Mouse (Mus musculus): ENCODE measurements around the gene Lrrc4. TPM values are rescaled to one million over a fixed set of nuclear protein-coding genes. Genes with fewer than 3 reads are reported as not detected.

Gene Lrrc4
- total and polyA plus RNA-seq, 3 experiments = 0.11 TPM; not detected in 2

- no peaks in the 10 kb centered on the region for H3K27me3 ChIP-seq (ENCODE audit: insufficient read depth, low read length)
- no peaks in the 10 kb centered on the region; the same call in 1 of the 2 replicates for H3K4me1 ChIP-seq (ENCODE audit: insufficient read depth, low read depth, low read length)
- H3K36me3 ChIP-seq (replicated peaks) = peaks cover 81% of the 10 kb centered on the region
- DNase-seq (ENCODE audit: low spot score) (no peak), ATAC-seq (ENCODE audit: extremely low read depth, insufficient number of reproducible peaks, low FRiP score, poor library complexity, severe bottlenecking) (no peak)
- no peaks in the 10 kb centered on the region for H3K9me3 ChIP-seq (replicated peaks)
- TF ChIP-seq CTCF (IDR thresholded peaks at IDR 0.05; ENCODE audit: low read depth, low read length) = no peak
- H3K4me3 ChIP-seq (ENCODE audit: low read depth, low read length) = no peak overlapping the region
Measured at GRCm38 (mm10) chr6:28814895-28815294, 16.7 kb downstream of the Lrrc4 start.

DNA sequence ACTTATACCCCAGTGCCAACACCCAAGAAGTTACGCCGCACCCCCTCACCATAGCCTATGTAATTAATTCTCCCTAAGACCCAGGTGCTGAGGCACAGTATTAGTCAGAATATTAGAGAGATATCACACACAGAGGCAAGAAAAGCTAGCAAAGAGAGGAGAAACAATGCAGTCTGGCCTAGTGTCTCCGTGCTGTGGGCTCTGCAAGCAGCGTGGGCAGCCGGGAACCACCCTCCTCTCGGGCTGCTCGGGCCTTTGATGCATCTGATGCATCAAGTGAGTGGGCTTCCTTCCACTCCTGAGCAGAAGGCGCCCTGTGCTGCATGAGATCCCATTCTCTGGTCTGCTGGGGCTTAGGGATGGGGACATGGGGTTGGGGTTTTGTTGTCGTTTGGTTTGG is 18.5 kb downstream of the Lrrc4 start:
- peaks cover 73% of the 10 kb centered on the region for H3K36me3 ChIP-seq (replicated peaks)
- ATAC-seq (ENCODE audit: extremely low read depth, insufficient number of reproducible peaks, low FRiP score, poor library complexity, severe bottlenecking) (no peak), DNase-seq (ENCODE audit: low spot score) (no peak)
- H3K27me3 ChIP-seq (ENCODE audit: insufficient read depth, low read length) = no peaks in the 10 kb centered on the region
- no peaks in the 10 kb centered on the region for H3K9me3 ChIP-seq (replicated peaks)
- no peak overlapping the region for H3K4me3 ChIP-seq (ENCODE audit: low read depth, low read length)
- TF ChIP-seq GATA2 (IDR thresholded peaks at IDR 0.05; ENCODE audit: borderline replicate concordance, low read depth, low read length) (no peak), TAL1 (conservative IDR thresholded peaks at IDR 0.05; ENCODE audit: low read depth, low read length) (no peak), GATA1 (IDR thresholded peaks at IDR 0.05; ENCODE audit: borderline replicate concordance, low read length) (no peak), CTCF (IDR thresholded peaks at IDR 0.05; ENCODE audit: low read depth, low read length) (no peak), POLR2AphosphoS5 (IDR thresholded peaks at IDR 0.05; ENCODE audit: insufficient replicate concordance, low read depth, low read length) (no peak)
- no peaks in the 10 kb centered on the region; the same call in 1 of the 2 replicates for H3K4me1 ChIP-seq (ENCODE audit: insufficient read depth, low read depth, low read length)

- ATAC-seq (ENCODE audit: extremely low read depth, insufficient number of reproducible peaks, low FRiP score, poor library complexity, severe bottlenecking) (no peak), DNase-seq (ENCODE audit: low spot score) (no peak)
- no peak overlapping the region for H3K4me3 ChIP-seq (ENCODE audit: low read depth, low read length)
- H3K9me3 ChIP-seq (replicated peaks) = no peaks in the 10 kb centered on the region
- H3K27me3 ChIP-seq (ENCODE audit: insufficient read depth, low read length) = no peaks in the 10 kb centered on the region
- H3K4me1 ChIP-seq (ENCODE audit: insufficient read depth, low read depth, low read length) = no peaks in the 10 kb centered on the region
- TF ChIP-seq GATA1 (IDR thresholded peaks at IDR 0.05; ENCODE audit: borderline replicate concordance, low read length) (no peak), POLR2AphosphoS5 (IDR thresholded peaks at IDR 0.05; ENCODE audit: insufficient replicate concordance, low read depth, low read length) (no peak), CTCF (IDR thresholded peaks at IDR 0.05; ENCODE audit: low read depth, low read length) (no peak), TAL1 (conservative IDR thresholded peaks at IDR 0.05; ENCODE audit: low read depth, low read length) (no peak), GATA2 (IDR thresholded peaks at IDR 0.05; ENCODE audit: borderline replicate concordance, low read depth, low read length) (no peak)
- peaks cover 81% of the 10 kb centered on the region for H3K36me3 ChIP-seq (replicated peaks)
Measured at GRCm38 (mm10) chr6:28804751-28805150, 26.8 kb downstream of the Lrrc4 start.

- DNase-seq (ENCODE audit: low spot score) (no peak), ATAC-seq (ENCODE audit: extremely low read depth, insufficient number of reproducible peaks, low FRiP score, poor library complexity, severe bottlenecking) (no peak)
- no peaks in the 10 kb centered on the region for H3K27me3 ChIP-seq (ENCODE audit: insufficient read depth, low read length)
- no peaks in the 10 kb centered on the region for H3K9me3 ChIP-seq (replicated peaks)
- no peak overlapping the region for H3K4me3 ChIP-seq (ENCODE audit: low read depth, low read length)
- H3K4me1 ChIP-seq (ENCODE audit: insufficient read depth, low read depth, low read length) = no peaks in the 10 kb centered on the region
- TF ChIP-seq POLR2AphosphoS5 (IDR thresholded peaks at IDR 0.05; ENCODE audit: insufficient replicate concordance, low read depth, low read length) = no peak
- TF ChIP-seq CTCF (IDR thresholded peaks at IDR 0.05; ENCODE audit: low read depth, low read length) = no peak
- no peak for TF ChIP-seq GATA2 (IDR thresholded peaks at IDR 0.05; ENCODE audit: borderline replicate concordance, low read depth, low read length)
- no peak for TF ChIP-seq TAL1 (conservative IDR thresholded peaks at IDR 0.05; ENCODE audit: low read depth, low read length)
- no peak for TF ChIP-seq GATA1 (IDR thresholded peaks at IDR 0.05; ENCODE audit: borderline replicate concordance, low read length)
- peaks cover 86% of the 10 kb centered on the region for H3K36me3 ChIP-seq (replicated peaks)
Measured at GRCm38 (mm10) chr6:28803678-28804279, 27.8 kb downstream of the Lrrc4 start.

GRCm38 (mm10) chr6:28800976-28801375 is 30.6 kb downstream of the Lrrc4 start:
- H3K9me3 ChIP-seq (replicated peaks) = no peaks in the 10 kb centered on the region

DNA sequence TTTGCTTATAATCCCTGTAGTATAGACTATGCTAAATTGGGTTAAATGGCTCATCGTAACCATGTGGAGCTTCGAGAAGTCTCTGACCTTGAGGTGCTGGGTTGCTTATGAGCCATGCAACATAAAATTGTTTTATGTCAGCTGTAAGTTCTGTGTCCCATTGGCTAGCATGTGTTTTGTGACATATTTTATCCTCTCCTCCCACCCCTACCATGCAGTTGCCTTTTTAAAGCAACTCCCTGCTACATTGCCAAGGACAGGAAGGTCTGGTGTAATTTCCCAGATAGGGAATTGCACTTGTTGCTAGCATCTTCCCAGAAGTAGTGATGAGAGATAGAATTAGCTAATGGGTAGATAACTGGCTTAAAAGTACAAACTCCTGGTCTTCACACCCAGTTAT is 31.7 kb downstream of the Lrrc4 start:
- no peak for TF ChIP-seq TAL1 (conservative IDR thresholded peaks at IDR 0.05; ENCODE audit: low read depth, low read length)
- no peak for TF ChIP-seq CTCF (IDR thresholded peaks at IDR 0.05; ENCODE audit: low read depth, low read length)
- TF ChIP-seq POLR2AphosphoS5 (IDR thresholded peaks at IDR 0.05; ENCODE audit: insufficient replicate concordance, low read depth, low read length) = no peak
- no peak for TF ChIP-seq GATA2 (IDR thresholded peaks at IDR 0.05; ENCODE audit: borderline replicate concordance, low read depth, low read length)
- no peak for TF ChIP-seq GATA1 (IDR thresholded peaks at IDR 0.05; ENCODE audit: borderline replicate concordance, low read length)
- Histone ChIP-seq H3K36me3 (replicated peaks) (peaks cover 94% of the 10 kb centered on the region), H3K4me3 (ENCODE audit: low read depth, low read length) (no peak overlapping the region), H3K27me3 (ENCODE audit: insufficient read depth, low read length) (no peaks in the 10 kb centered on the region), H3K9me3 (replicated peaks) (no peaks in the 10 kb centered on the region), H3K4me1 (ENCODE audit: insufficient read depth, low read depth, low read length) (no peaks in the 10 kb centered on the region)
- ATAC-seq (ENCODE audit: extremely low read depth, insufficient number of reproducible peaks, low FRiP score, poor library complexity, severe bottlenecking) (no peak), DNase-seq (ENCODE audit: low spot score) (no peak)

More at GRCm38 (mm10) chr6:28800976-28801375, 30.6 kb downstream of the Lrrc4 start:
- TF ChIP-seq CTCF (IDR thresholded peaks at IDR 0.05; ENCODE audit: low read depth, low read length) (no peak), GATA2 (IDR thresholded peaks at IDR 0.05; ENCODE audit: borderline replicate concordance, low read depth, low read length) (no peak), POLR2AphosphoS5 (IDR thresholded peaks at IDR 0.05; ENCODE audit: insufficient replicate concordance, low read depth, low read length) (no peak), TAL1 (conservative IDR thresholded peaks at IDR 0.05; ENCODE audit: low read depth, low read length) (no peak), GATA1 (IDR thresholded peaks at IDR 0.05; ENCODE audit: borderline replicate concordance, low read length) (no peak)
- no peaks in the 10 kb centered on the region for H3K27me3 ChIP-seq (ENCODE audit: insufficient read depth, low read length)
- no peak for ATAC-seq (ENCODE audit: extremely low read depth, insufficient number of reproducible peaks, low FRiP score, poor library complexity, severe bottlenecking)
- peaks cover 94% of the 10 kb centered on the region for H3K36me3 ChIP-seq (replicated peaks)
- no peak overlapping the region for H3K4me3 ChIP-seq (ENCODE audit: low read depth, low read length)
- no peak for DNase-seq (ENCODE audit: low spot score)
- no peaks in the 10 kb centered on the region for H3K4me1 ChIP-seq (ENCODE audit: insufficient read depth, low read depth, low read length)
